In the genomic region with DNA sequence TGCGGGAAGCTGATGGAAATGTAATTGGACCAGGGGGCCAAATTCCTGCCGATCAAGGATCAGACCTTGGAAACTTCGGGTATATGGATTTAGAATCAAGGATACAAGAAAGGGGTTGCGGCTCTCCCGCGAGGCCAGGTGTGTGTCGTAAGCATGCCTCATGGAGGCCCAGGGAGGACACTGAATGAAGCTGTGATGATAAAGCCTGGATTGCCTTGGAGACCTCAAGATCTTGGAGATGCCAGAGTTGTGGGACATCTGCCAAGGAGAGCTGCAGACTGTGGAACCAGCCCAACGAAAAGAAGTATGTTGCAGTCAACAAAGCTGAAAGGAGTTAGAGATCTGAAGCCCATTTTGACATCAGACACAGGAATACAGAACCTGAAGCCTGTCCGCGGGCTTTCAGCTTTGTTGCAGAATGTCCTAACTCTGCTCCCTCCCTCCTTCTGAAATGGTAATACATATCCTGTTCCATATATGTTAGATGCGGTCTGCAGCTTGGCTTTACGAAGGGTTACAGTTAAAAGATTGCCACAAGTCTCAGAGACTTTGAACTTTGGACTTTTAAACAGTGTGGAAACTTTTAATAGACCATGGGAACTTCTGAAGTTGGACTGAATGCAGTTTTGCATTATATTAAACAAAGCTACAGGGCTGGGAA, we compare ENCODE assay signal across 16 mouse cellular contexts.
"Had no signal": no experiment of that assay in that cellular context is flagged by ENCODE, and none has a peak within 500 bp of the region (broad histone marks: within the 10 kb centered on the region; RNA-seq: fewer than 3 reads in every experiment).

No protein-coding gene starts in this region.

- H3K9me3 ChIP-seq: limb, embryonic 13.5 days; midbrain, embryonic 10.5 days; midbrain, embryonic 15.5 days; neural tube, embryonic 12.5 days had no signal

- DNase-seq: kidney, adult 9 months; kidney, postnatal 10 days; kidney, postnatal 4 days; left cerebral cortex, postnatal 4 days; lung, embryonic 14.5 days; lung, postnatal 10 days; lung, postnatal 4 days; right cerebral cortex, postnatal 4 days; thymus, adult 18-20 months; thymus, postnatal 14 days had no signal

- H3K27ac ChIP-seq: hindbrain, postnatal 0 days; limb, embryonic 13.5 days; liver, embryonic 14.5 days; midbrain, embryonic 10.5 days; midbrain, embryonic 15.5 days; neural tube, embryonic 12.5 days had no signal

- H3K4me1 ChIP-seq: limb, embryonic 13.5 days; midbrain, embryonic 10.5 days; midbrain, embryonic 15.5 days; neural tube, embryonic 12.5 days had no signal

- ATAC-seq: hindbrain, postnatal 0 days; midbrain, embryonic 15.5 days had no signal

- H3K9ac ChIP-seq: limb, embryonic 13.5 days; liver, embryonic 14.5 days; lung, embryonic 14.5 days; midbrain, embryonic 15.5 days; neural tube, embryonic 12.5 days had no signal

- H3K4me3 ChIP-seq: limb, embryonic 13.5 days; midbrain, embryonic 10.5 days; midbrain, embryonic 15.5 days; neural tube, embryonic 12.5 days had no signal

- H3K4me2 ChIP-seq: limb, embryonic 13.5 days; lung, embryonic 14.5 days; midbrain, embryonic 15.5 days; neural tube, embryonic 12.5 days had no signal

- H3K27me3 ChIP-seq: limb, embryonic 13.5 days; midbrain, embryonic 15.5 days; neural tube, embryonic 12.5 days had no signal
